Mouse (Mus musculus) CH12.LX (cell line): ENCODE measurements at regions not wholly inside any gene's neighbourhood (a gene's known extent, or its start where the extent isn't known, plus 50 kb on each side); places are given as distances from the start of the nearest gene placed in this dataset.

Experiments
- DNase-seq: peaks from one replicate; pipeline ENCODE4 v3.0.0-alpha.2; 2013; ENCODE audit errors: extremely low read depth
- H3K27ac ChIP-seq: 2 replicates; pipeline ENCODE4 v1.5.1; 2012; ENCODE audit warnings: low read depth, mild to moderate bottlenecking, control low read depth, moderate library complexity; ENCODE audit not compliant: insufficient read depth
- H3K27me3 ChIP-seq: replicated peaks from 2 replicates; pipeline ENCODE3; 2012; ENCODE audit warnings: inconsistent platforms
- H3K36me3 ChIP-seq, 2 experiments: replicated peaks in 1 of 2; 2 replicates each; pipeline versions ENCODE3 to v1.6.1; 2012; ENCODE audit warnings: inconsistent platforms in 1 of 2, low read length in 1 of 2, mild to moderate bottlenecking in 1 of 2, mixed read lengths in 1 of 2, moderate library complexity in 1 of 2; ENCODE audit not compliant: control insufficient read depth in 1 of 2, insufficient read depth in 1 of 2
- H3K4me1 ChIP-seq, 2 experiments: 2 replicates each; pipeline ENCODE4 v1.6.1; 2012; ENCODE audit warnings: inconsistent platforms in 1 of 2, moderate library complexity in 1 of 2; ENCODE audit not compliant: insufficient read depth in 2 of 2, control insufficient read depth in 1 of 2
- H3K4me2 ChIP-seq: 2 replicates; pipeline ENCODE4 v1.6.1; 2012; ENCODE audit warnings: low read depth, mild to moderate bottlenecking, control low read depth; ENCODE audit not compliant: poor library complexity, insufficient read depth, severe bottlenecking
- H3K4me3 ChIP-seq, 3 experiments: fragments of 150-350 bp in 1 of 3; sonication (generic) in 1 of 3; replicated peaks in 1 of 3; 2 replicates each; pipeline versions ENCODE3 to v1.5.1; 2011 to 2012; ENCODE audit warnings: low read depth in 2 of 3, low read length in 2 of 3, mild to moderate bottlenecking in 2 of 3, moderate library complexity in 2 of 3, control low read depth in 1 of 3, improper control_type of control experiment in 1 of 3, inconsistent platforms in 1 of 3, mixed read lengths in 1 of 3; ENCODE audit not compliant: poor library complexity in 1 of 3
- H3K79me2 ChIP-seq: replicated peaks from 2 replicates; pipeline ENCODE4 v1.6.1; 2012; ENCODE audit warnings: mild to moderate bottlenecking, moderate library complexity; ENCODE audit not compliant: control insufficient read depth, poor library complexity, insufficient read depth, severe bottlenecking; ENCODE audit errors: extremely low read depth
- H3K9ac ChIP-seq: 2 replicates; pipeline ENCODE4 v1.6.1; 2012; ENCODE audit warnings: low read depth, mild to moderate bottlenecking, control low read depth, moderate library complexity; ENCODE audit not compliant: insufficient read depth
- H3K9me3 ChIP-seq: replicated peaks from 2 replicates; pipeline ENCODE3; 2012; ENCODE audit warnings: low read length, inconsistent platforms, mixed read lengths
- BHLHE40 ChIP-seq: IDR thresholded peaks from 2 replicates; pipeline ENCODE4 v1.6.1; 2011; ENCODE audit warnings: mild to moderate bottlenecking, low read depth, low read length, improper control_type of control experiment
- CHD1 ChIP-seq: IDR thresholded peaks from 2 replicates; pipeline ENCODE4 v1.6.1; 2012; ENCODE audit warnings: low read depth, low read length, improper control_type of control experiment, inconsistent platforms
- CTCF ChIP-seq, 2 experiments: IDR thresholded peaks in 1 of 2; conservative IDR thresholded peaks in 1 of 2; 2 replicates each; pipeline ENCODE4 v1.5.1; 2011 to 2012; ENCODE audit warnings: low read depth in 2 of 2, low read length in 2 of 2, improper control_type of control experiment in 1 of 2, inconsistent platforms in 1 of 2, mild to moderate bottlenecking in 1 of 2, moderate library complexity in 1 of 2
- E2F4 ChIP-seq: IDR thresholded peaks from 2 replicates; pipeline ENCODE4 v1.6.1; 2011; ENCODE audit warnings: low read depth, low read length, improper control_type of control experiment; ENCODE audit not compliant: insufficient replicate concordance
- EP300 ChIP-seq: IDR thresholded peaks from 2 replicates; pipeline ENCODE4 v1.6.1; 2011; ENCODE audit warnings: low read length, improper control_type of control experiment
- GABPA ChIP-seq: IDR thresholded peaks from 2 replicates; pipeline ENCODE4 v1.6.1; 2012; ENCODE audit warnings: low read depth, low read length, improper control_type of control experiment, inconsistent platforms; ENCODE audit not compliant: insufficient replicate concordance
- HCFC1 ChIP-seq: IDR thresholded peaks from 2 replicates; pipeline ENCODE4 v1.6.1; 2012; ENCODE audit warnings: low read depth, mild to moderate bottlenecking, inconsistent platforms, low read length, improper control_type of control experiment
- IRF4 ChIP-seq: IDR thresholded peaks from 2 replicates; pipeline ENCODE4 v1.6.1; 2014; ENCODE audit warnings: low read depth, mild to moderate bottlenecking, inconsistent platforms, low read length, improper control_type of control experiment
- JUN ChIP-seq: IDR thresholded peaks from 2 replicates; pipeline ENCODE4 v1.6.1; 2011; ENCODE audit warnings: low read depth, mild to moderate bottlenecking, low read length, improper control_type of control experiment, moderate library complexity; ENCODE audit not compliant: insufficient read depth
- MAFK ChIP-seq: IDR thresholded peaks from 2 replicates; pipeline ENCODE4 v1.6.1; 2011; ENCODE audit warnings: low read length, improper control_type of control experiment; ENCODE audit not compliant: insufficient replicate concordance
- MAZ ChIP-seq: IDR thresholded peaks from 2 replicates; pipeline ENCODE4 v1.6.1; 2012; ENCODE audit warnings: low read depth, mild to moderate bottlenecking, inconsistent platforms, low read length, improper control_type of control experiment, moderate library complexity
- NRF1 ChIP-seq: IDR thresholded peaks from 2 replicates; pipeline ENCODE4 v1.6.1; 2014; ENCODE audit warnings: low read depth, mild to moderate bottlenecking, inconsistent platforms, low read length, improper control_type of control experiment, moderate library complexity
- PAX5 ChIP-seq: IDR thresholded peaks from 2 replicates; pipeline ENCODE4 v1.6.1; 2012; ENCODE audit warnings: low read length, inconsistent platforms, mixed read lengths
- POLR2AphosphoS2 ChIP-seq: IDR thresholded peaks from 2 replicates; pipeline ENCODE4 v1.6.1; 2011; ENCODE audit warnings: low read depth, low read length, improper control_type of control experiment
- RCOR1 ChIP-seq: conservative IDR thresholded peaks from 2 replicates; pipeline ENCODE4 v1.6.1; 2012; ENCODE audit warnings: low read depth, mild to moderate bottlenecking, inconsistent platforms, low read length, improper control_type of control experiment
- TBP ChIP-seq: conservative IDR thresholded peaks from 2 replicates; pipeline ENCODE4 v1.6.1; 2011; ENCODE audit warnings: low read depth, low read length, improper control_type of control experiment
- TCF12 ChIP-seq: IDR thresholded peaks from 2 replicates; pipeline ENCODE4 v1.6.1; 2014; ENCODE audit warnings: low read depth, mild to moderate bottlenecking, inconsistent platforms, low read length, improper control_type of control experiment
- UBTF ChIP-seq: IDR thresholded peaks from 2 replicates; pipeline ENCODE4 v1.6.1; 2012; ENCODE audit warnings: low read depth, mild to moderate bottlenecking, inconsistent platforms, low read length, improper control_type of control experiment, moderate library complexity
- USF1 ChIP-seq: IDR thresholded peaks from 2 replicates; pipeline ENCODE4 v1.6.1; 2014; ENCODE audit warnings: low read depth, mild to moderate bottlenecking, inconsistent platforms, low read length, improper control_type of control experiment
- USF2 ChIP-seq: conservative IDR thresholded peaks from 2 replicates; pipeline ENCODE4 v1.6.1; 2011; ENCODE audit warnings: low read depth, low read length, improper control_type of control experiment
- ZC3H11A ChIP-seq: IDR thresholded peaks from 2 replicates; pipeline ENCODE4 v1.6.1; 2012; ENCODE audit warnings: low read depth, mild to moderate bottlenecking, inconsistent platforms, low read length, improper control_type of control experiment
- ZKSCAN1 ChIP-seq: IDR thresholded peaks from 2 replicates; pipeline ENCODE4 v1.6.1; 2012; ENCODE audit warnings: low read depth, inconsistent platforms, low read length, improper control_type of control experiment, borderline replicate concordance
- ZMIZ1 ChIP-seq: IDR thresholded peaks from 2 replicates; pipeline ENCODE4 v1.6.1; 2012; ENCODE audit warnings: low read depth, mild to moderate bottlenecking, inconsistent platforms, low read length, improper control_type of control experiment
- dilution Hi-C: fragments of 300-500 bp; cut with MboI; formaldehyde crosslinking; loops from 2 replicates; pipeline ENCODE4 v1.14.3; 2020; ENCODE audit warnings: low sequenced_read_pairs; ENCODE audit not compliant: extremely low pct_unique_long_range_greater_than_20kb, extremely low pct_ligation_motif_present
- in situ Hi-C: fragments of 300-500 bp; cut with MboI; formaldehyde crosslinking; loops from 3 replicates; pipeline ENCODE4 v1.14.3; 2019; ENCODE audit warnings: low sequenced_read_pairs, low pct_ligation_motif_present, low pct_unique_long_range_greater_than_20kb, mixed read lengths

- Histone ChIP-seq H3K36me3 (no peaks in the 10 kb centered on the region), H3K4me1 (no peaks in the 10 kb centered on the region), H3K9me3 (no peaks in the 10 kb centered on the region), H3K27me3 (peaks cover 20% of the 10 kb centered on the region), H3K4me3 (no peak overlapping the region), H3K4me2 (no peak overlapping the region), H3K9ac (no peak overlapping the region), H3K27ac (no peak overlapping the region), H3K79me2 (no peaks in the 10 kb centered on the region)
- in situ Hi-C loops (no loop called here), dilution Hi-C loops (no loop called here)
- TF ChIP-seq PAX5 (no peak), MAFK (no peak), NRF1 (no peak), IRF4 (no peak), BHLHE40 (no peak), CTCF (conservative IDR thresholded peaks at IDR 0.05 in 1 of 2, IDR thresholded peaks at IDR 0.05 in 1 of 2; ENCODE audit: low read depth in 2 of 2, low read length in 2 of 2) (no peak), RCOR1 (no peak), EP300 (no peak), GABPA (no peak), MAZ (no peak), ZKSCAN1 (no peak), JUN (no peak), HCFC1 (no peak), ZC3H11A (no peak), E2F4 (no peak), ZMIZ1 (no peak)
- DNase-seq, result no peak
Observed at GRCm38 (mm10) chr4:105575550-105575949, 214.1 kb upstream of the Gm12728 start.

DNA sequence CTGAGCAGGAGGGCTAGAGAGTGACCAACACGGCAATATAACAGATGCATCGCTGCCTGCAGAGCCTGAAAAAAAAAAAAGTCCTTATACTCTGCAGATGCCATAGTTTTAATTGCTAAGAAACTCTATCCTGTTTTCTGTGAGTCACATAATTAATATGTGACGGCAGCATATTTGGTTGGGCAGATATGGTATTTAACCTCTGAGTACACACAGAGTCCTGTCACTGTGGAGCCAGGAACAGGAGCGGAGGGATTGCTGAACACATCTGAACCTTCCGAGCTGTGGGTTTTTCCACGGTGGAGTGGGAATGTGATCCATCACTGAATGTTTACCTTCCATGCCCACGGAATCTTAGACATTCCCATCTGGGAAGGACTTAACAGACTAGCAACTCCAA is 208.7 kb upstream of the Gm12728 start:
- no peak for DNase-seq
- TF ChIP-seq USF2, result no peak
- TF ChIP-seq TCF12, result no peak
- TF ChIP-seq MAZ, result no peak
- TF ChIP-seq UBTF, result no peak
- no peak for TF ChIP-seq TBP
- TF ChIP-seq POLR2AphosphoS2, result no peak
- TF ChIP-seq EP300, result no peak
- no peak for TF ChIP-seq USF1
- no peak for TF ChIP-seq CHD1
- Histone ChIP-seq H3K4me2 (no peak overlapping the region), H3K27me3 (peaks cover 4% of the 10 kb centered on the region), H3K9me3 (no peaks in the 10 kb centered on the region), H3K36me3 (no peaks in the 10 kb centered on the region), H3K4me3 (no peak overlapping the region), H3K4me1 (0 out of 4 replicates have a peak, but pooled peaks cover 0 to 3% of the 10 kb centered on the region in 2 experiments), H3K27ac (no peak overlapping the region), H3K9ac (no peak overlapping the region), H3K79me2 (no peaks in the 10 kb centered on the region)
- in situ Hi-C loops (no loop called here), dilution Hi-C loops (no loop called here)
